Mouse (Mus musculus) E14TG2a.4 (cell line): ENCODE data around the gene Klrb1f.
"Not testable (repeated sequence)": the region's sequence is repeated elsewhere in the genome, so short reads cannot be mapped to it uniquely, and the experiment has no call there.

Experiments used
- H3K27me3 ChIP-seq: 2 replicates; pipeline ENCODE4 v1.6.1; 2014; ENCODE audit warnings: low read length, control low read depth; ENCODE audit not compliant: insufficient read depth
- H3K36me3 ChIP-seq: 2 replicates; pipeline ENCODE4 v1.6.1; 2014; ENCODE audit warnings: low read length, control low read depth; ENCODE audit not compliant: insufficient read depth
- H3K4me1 ChIP-seq: replicated peaks from 2 replicates; pipeline ENCODE4 v1.6.1; 2014; ENCODE audit warnings: low read depth, low read length, control low read depth
- H3K4me3 ChIP-seq: replicated peaks from 2 replicates; pipeline ENCODE4 v1.5.1; 2014; ENCODE audit warnings: mild to moderate bottlenecking, low read length
- H3K9me3 ChIP-seq: 2 replicates; pipeline ENCODE4 v1.6.1; 2014; ENCODE audit warnings: low read length, control low read depth
- CTCF ChIP-seq: conservative IDR thresholded peaks from 2 replicates; pipeline ENCODE4 v1.5.1; 2014; ENCODE audit warnings: low read length
- NANOG ChIP-seq: IDR thresholded peaks from 2 replicates; pipeline ENCODE4 v1.6.1; 2014; ENCODE audit warnings: borderline replicate concordance, low read length, mixed read lengths
- POU5F1 ChIP-seq: IDR thresholded peaks from 2 replicates; pipeline ENCODE4 v1.6.1; 2014; ENCODE audit warnings: low read length, borderline replicate concordance

Gene Klrb1f

GRCm38 (mm10) chr6:129058013-129058412, 12.3 kb downstream of the Klrb1f start:
- no peaks in the 10 kb centered on the region for H3K36me3 ChIP-seq
- H3K9me3 ChIP-seq = peaks cover 10% of the 10 kb centered on the region
- H3K27me3 ChIP-seq = no peaks in the 10 kb centered on the region
- H3K4me3 ChIP-seq = no peak overlapping the region
- TF ChIP-seq NANOG (no peak), CTCF (no peak), POU5F1 (no peak)
- no peaks in the 10 kb centered on the region for H3K4me1 ChIP-seq

DNA sequence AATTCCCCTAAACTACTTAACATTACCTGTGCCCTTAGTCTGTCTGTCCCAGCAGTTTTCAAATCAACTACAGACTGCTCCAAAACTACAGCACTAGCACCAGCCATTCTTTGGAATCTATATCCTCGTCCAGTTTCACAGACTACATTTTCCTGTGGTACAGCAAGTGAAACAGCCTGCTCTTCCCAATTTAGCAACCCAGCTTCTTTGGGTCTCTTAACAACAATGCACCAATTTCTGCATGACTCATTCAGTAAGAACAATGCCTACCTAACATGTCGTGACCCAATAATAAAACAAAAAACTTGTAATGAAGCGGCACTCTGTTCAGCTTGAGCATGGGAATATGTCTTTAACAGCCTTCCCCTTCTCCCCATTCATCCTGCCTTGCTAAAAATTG, 19.7 kb downstream of the Klrb1f start:
- H3K9me3 ChIP-seq = peaks cover 26% of the 10 kb centered on the region
- 0 out of 2 replicates have a peak, but pooled peaks cover 5% of the 10 kb centered on the region for H3K36me3 ChIP-seq
- no peak overlapping the region for H3K4me3 ChIP-seq
- H3K27me3 ChIP-seq = no peaks in the 10 kb centered on the region
- H3K4me1 ChIP-seq = no peaks in the 10 kb centered on the region
- no peak for TF ChIP-seq CTCF
- TF ChIP-seq POU5F1 = no peak

- TF ChIP-seq POU5F1 (no peak), CTCF (no peak), NANOG (no peak)
- H3K4me3 ChIP-seq = no peak overlapping the region
- no peaks in the 10 kb centered on the region for H3K27me3 ChIP-seq
- H3K9me3 ChIP-seq = peaks cover 26% of the 10 kb centered on the region
- 0 out of 2 replicates have a peak, but pooled peaks cover 5% of the 10 kb centered on the region for H3K36me3 ChIP-seq
- H3K4me1 ChIP-seq = no peaks in the 10 kb centered on the region
These were observed 20.2 kb downstream of the Klrb1f start for GRCm38 (mm10) chr6:129065857-129066256.

GRCm38 (mm10) chr6:129066530-129066929, 20.8 kb downstream of the Klrb1f start:
- Histone ChIP-seq H3K36me3 (0 out of 2 replicates have a peak, but pooled peaks cover 5% of the 10 kb centered on the region), H3K4me3 (no peak overlapping the region), H3K9me3 (peaks cover 32% of the 10 kb centered on the region), H3K4me1 (no peaks in the 10 kb centered on the region), H3K27me3 (no peaks in the 10 kb centered on the region)
- TF ChIP-seq POU5F1 (no peak), CTCF (no peak)

DNA sequence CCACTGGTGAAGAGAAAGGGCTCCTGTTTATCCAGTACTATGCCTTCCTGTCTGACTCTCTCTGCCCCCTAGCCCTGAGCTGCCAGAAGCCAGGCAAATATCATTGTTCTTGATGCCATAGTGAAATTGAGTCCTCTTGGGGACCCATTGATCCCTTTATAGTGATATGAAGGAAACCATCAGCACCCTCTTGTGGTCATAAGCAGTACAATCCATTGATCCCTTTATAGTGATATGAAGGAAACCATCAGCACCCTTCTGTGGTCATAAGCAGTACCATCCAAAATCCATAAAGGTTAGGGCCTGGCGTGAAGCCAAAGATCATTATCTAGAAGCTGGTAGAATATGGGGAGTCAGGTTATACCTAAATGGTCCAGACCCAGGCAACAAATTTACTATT, 21.3 kb downstream of the Klrb1f start:
- Histone ChIP-seq H3K36me3 (0 out of 2 replicates have a peak, but pooled peaks cover 5% of the 10 kb centered on the region), H3K4me3 (no peak overlapping the region), H3K4me1 (no peaks in the 10 kb centered on the region), H3K27me3 (no peaks in the 10 kb centered on the region), H3K9me3 (peaks cover 32% of the 10 kb centered on the region)
- TF ChIP-seq NANOG (no peak), POU5F1 (no peak), CTCF (no peak)

DNA sequence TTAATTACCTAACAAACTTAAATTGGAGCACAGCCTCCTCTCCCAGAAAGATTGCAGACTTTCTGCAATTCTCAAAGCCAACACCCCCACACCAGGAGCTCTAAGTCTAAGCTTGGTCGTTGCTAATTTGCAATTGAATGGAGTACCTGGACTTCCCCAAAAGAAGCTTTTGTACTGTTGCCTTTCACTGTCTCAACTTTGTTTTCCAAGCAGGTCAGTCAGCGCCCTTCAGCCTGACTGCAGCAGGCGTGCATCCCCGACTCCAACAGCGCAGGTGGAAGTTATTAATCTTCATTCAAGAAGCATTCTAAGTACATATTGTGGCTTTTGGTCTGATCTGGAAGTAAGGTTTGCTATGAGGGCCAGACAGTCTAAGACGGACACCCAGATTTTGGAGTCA, 39.4 kb downstream of the Klrb1f start:
- TF ChIP-seq CTCF (no peak), POU5F1 (no peak), NANOG (no peak)
- no peak overlapping the region for H3K4me3 ChIP-seq
- no peaks in the 10 kb centered on the region for H3K4me1 ChIP-seq
- no peaks in the 10 kb centered on the region for H3K27me3 ChIP-seq
- H3K36me3 ChIP-seq = no peaks in the 10 kb centered on the region
- peaks cover 51% of the 10 kb centered on the region for H3K9me3 ChIP-seq

DNA sequence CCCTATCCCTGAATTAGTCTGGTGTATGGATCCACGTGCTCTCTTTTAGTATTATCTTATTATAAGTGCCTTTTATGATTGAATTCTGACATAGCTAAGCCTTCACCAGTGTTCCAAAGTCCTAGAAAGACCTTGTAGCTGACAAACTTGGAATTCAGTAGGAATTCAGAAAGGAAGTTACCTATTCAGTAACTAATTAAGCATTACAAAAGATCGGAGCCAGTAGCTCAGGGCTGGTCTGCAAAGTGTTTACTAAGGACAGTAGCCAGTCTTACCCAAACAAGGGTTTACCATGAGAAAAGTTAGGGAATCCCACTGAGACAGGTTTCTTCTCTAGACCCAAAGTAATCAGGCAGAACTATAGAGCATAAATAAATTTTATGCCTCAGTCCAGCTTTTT, 40.3 kb downstream of the Klrb1f start:
- not testable (repeated sequence) for H3K36me3 ChIP-seq, H3K27me3 ChIP-seq, H3K4me1 ChIP-seq, H3K4me3 ChIP-seq
- peaks cover 55% of the 10 kb centered on the region for H3K9me3 ChIP-seq

- no peaks in the 10 kb centered on the region for H3K27me3 ChIP-seq
- peaks cover 66% of the 10 kb centered on the region for H3K9me3 ChIP-seq
- no peak overlapping the region for H3K4me3 ChIP-seq
- H3K36me3 ChIP-seq = no peaks in the 10 kb centered on the region
- no peaks in the 10 kb centered on the region for H3K4me1 ChIP-seq
- no peak for TF ChIP-seq POU5F1
- no peak for TF ChIP-seq NANOG
- TF ChIP-seq CTCF = no peak
These were observed 42.5 kb downstream of the Klrb1f start for GRCm38 (mm10) chr6:129088161-129088560.

DNA sequence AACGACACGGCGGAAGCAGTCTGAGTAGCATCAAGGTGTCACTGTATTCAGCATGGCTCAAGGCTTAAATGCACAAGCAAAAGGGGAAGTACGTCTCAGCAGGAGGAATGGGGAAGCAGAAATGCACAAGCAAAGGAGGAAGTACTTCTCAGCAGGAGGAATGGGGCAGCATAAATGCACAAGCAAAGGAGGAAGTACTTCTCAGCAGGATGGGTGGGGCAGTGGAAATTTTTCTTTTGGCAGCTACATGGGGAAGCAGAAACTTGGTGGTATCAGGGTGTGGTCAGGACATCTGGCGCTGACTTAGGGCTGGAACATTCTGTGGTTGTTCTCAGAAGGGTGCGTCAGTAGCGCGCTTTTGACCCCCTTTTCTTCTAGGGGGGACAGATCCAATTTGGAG, 42.9 kb downstream of the Klrb1f start:
- not testable (repeated sequence) for H3K36me3 ChIP-seq, H3K4me1 ChIP-seq, H3K27me3 ChIP-seq, H3K4me3 ChIP-seq
- H3K9me3 ChIP-seq = peaks cover 64% of the 10 kb centered on the region

GRCm38 (mm10) chr6:129095166-129095565, 49.5 kb downstream of the Klrb1f start:
- no peak overlapping the region for H3K4me3 ChIP-seq
- H3K27me3 ChIP-seq = no peaks in the 10 kb centered on the region
- H3K9me3 ChIP-seq = peaks cover 22% of the 10 kb centered on the region
- TF ChIP-seq CTCF (peak; percentile 66), NANOG (no peak)
- no peaks in the 10 kb centered on the region for H3K4me1 ChIP-seq
- H3K36me3 ChIP-seq = no peaks in the 10 kb centered on the region
